Mouse (Mus musculus) embryonic facial prominence, embryonic 11.5 days (tissue): ENCODE data around the gene Sugct. TPM values are rescaled to one million over a fixed set of nuclear protein-coding genes. Genes with fewer than 3 reads are reported as not detected.
A peak's percentile ranks its signal among the peaks of the same experiment; 100 is the strongest.
"Not testable (repeated sequence)": the region's sequence is repeated elsewhere in the genome, so short reads cannot be mapped to it uniquely, and the experiment has no call there.

Source experiments
- ATAC-seq: fragments of 200-750 bp; cut with Nextera tagmentation; replicated peaks from 2 replicates; pipeline ENCODE4 v1.8.0; 2017; ENCODE audit warnings: low read depth; ENCODE audit not compliant: insufficient number of reproducible peaks, low FRiP score, low TSS enrichment
- DNase-seq: peaks from one replicate; pipeline ENCODE4 v3.0.0-alpha.2; 2015; ENCODE audit warnings: low spot score
- H3K27ac ChIP-seq: fragments of 300-500 bp; sonication (generic); replicated peaks from 2 replicates; pipeline ENCODE4 v1.5.1; 2014; ENCODE audit warnings: mild to moderate bottlenecking, low read depth, low read length, control low read depth
- H3K27me3 ChIP-seq: fragments of 300-500 bp; sonication (generic); 2 replicates; pipeline ENCODE4 v1.6.1; 2014; ENCODE audit warnings: mild to moderate bottlenecking, low read length, moderate library complexity, mixed read lengths; ENCODE audit not compliant: control insufficient read depth, insufficient read depth
- H3K36me3 ChIP-seq: fragments of 300-500 bp; sonication (generic); replicated peaks from 2 replicates; pipeline ENCODE4 v1.6.1; 2014; ENCODE audit warnings: low read depth, mild to moderate bottlenecking, low read length, moderate library complexity, mixed read lengths; ENCODE audit not compliant: control insufficient read depth, insufficient read depth
- H3K4me1 ChIP-seq: fragments of 300-500 bp; sonication (generic); 2 replicates; pipeline ENCODE4 v1.6.1; 2014; ENCODE audit warnings: low read length, mixed read lengths; ENCODE audit not compliant: control insufficient read depth, insufficient read depth
- H3K4me2 ChIP-seq: fragments of 300-500 bp; sonication (generic); 2 replicates; pipeline ENCODE4 v1.6.1; 2014; ENCODE audit warnings: low read depth, mild to moderate bottlenecking, control low read depth, low read length, moderate library complexity
- H3K4me3 ChIP-seq: fragments of 300-500 bp; sonication (generic); 2 replicates; pipeline ENCODE4 v1.5.1; 2014; ENCODE audit warnings: low read depth, low read length, control low read depth
- H3K9ac ChIP-seq: fragments of 300-500 bp; sonication (generic); replicated peaks from 2 replicates; pipeline ENCODE4 v1.6.1; 2014; ENCODE audit warnings: mild to moderate bottlenecking, control low read depth, low read length
- H3K9me3 ChIP-seq: fragments of 300-500 bp; sonication (generic); replicated peaks from 2 replicates; pipeline ENCODE4 v1.6.1; 2016; ENCODE audit warnings: mild to moderate bottlenecking, low read length, inconsistent platforms, mixed read lengths; ENCODE audit not compliant: control insufficient read depth
- WGBS: fragments of 180-500 bp; shearing (Covaris S2); extraction: QIAGEN DNeasy Blood & Tissue Kit; methylation state at CpG from one replicate; pipeline ENCODE4 v1.1.7; 2014; 5-methylcytosine and 5-hydroxymethylcytosine counted together
- polyA plus RNA-seq: library from polyadenylated mRNA; unstranded; fragments of >200 nt; fragmentation: Nextera tagmentation; extraction: Ambion mirVana; gene quantifications from 2 replicates; pipeline ENCODE4 v1.2.1, GENCODE M21; 2014

Gene Sugct
- polyA plus RNA-seq, 1 experiment from 2014 or later: 5.2 TPM

DNA sequence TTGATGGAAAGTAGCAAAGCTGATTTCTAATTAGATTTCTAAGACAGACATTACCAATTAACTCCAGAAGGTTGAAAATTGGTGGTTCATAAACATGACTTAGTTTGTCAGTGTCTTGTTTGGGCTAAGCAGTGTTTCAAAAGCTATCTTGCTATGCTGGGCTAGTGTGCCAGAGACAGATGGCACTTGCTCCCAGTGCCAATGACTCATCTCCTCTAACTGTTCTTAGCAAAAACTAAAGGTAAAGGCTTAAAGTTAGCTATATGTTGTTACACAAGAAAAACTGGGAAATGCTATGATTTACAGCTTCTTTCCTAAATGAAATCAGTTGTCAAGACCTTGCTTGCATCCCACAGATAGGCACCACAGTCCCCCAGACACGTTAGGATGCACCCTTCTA, 200.4 kb downstream of the Sugct start:
- Histone ChIP-seq H3K4me2 (no peak overlapping the region), H3K27ac (no peak overlapping the region), H3K9me3 (no peaks in the 10 kb centered on the region), H3K4me1 (no peaks in the 10 kb centered on the region), H3K9ac (no peak overlapping the region), H3K36me3 (no peaks in the 10 kb centered on the region), H3K4me3 (no peak overlapping the region), H3K27me3 (no peaks in the 10 kb centered on the region)
- ATAC-seq (no peak), DNase-seq (no peak)
- WGBS: 60% methylated on average over 1 of the region's 1 CpGs

DNA sequence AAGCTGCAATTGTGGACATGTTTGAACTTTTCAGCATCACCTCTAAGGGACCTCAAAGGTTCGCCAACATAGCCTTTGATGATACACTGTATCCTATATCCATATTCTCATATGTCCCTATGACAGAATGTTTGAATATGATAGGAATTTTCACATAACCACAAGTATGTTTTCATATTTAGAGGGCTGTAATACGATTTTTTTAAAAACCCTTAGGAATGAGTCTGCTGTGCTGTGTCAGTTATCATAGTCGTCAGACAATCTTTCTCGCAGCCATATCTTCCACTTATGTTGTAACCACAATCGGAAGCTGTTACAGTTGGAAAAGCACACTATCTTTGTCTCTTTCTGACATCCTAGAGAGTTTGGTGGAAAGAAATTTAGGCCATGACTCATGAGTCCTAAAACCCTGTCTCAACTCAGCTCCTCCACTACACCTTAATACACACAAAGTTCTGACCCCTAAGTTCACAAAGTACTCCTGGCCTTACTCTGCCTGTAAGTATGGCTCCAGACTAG, 201.2 kb downstream of the Sugct start:
- no peaks in the 10 kb centered on the region for H3K4me1 ChIP-seq
- H3K4me3 ChIP-seq: no peak overlapping the region
- H3K27me3 ChIP-seq: no peaks in the 10 kb centered on the region
- no peaks in the 10 kb centered on the region for H3K36me3 ChIP-seq
- DNase-seq (no peak), ATAC-seq (no peak)
- WGBS: 86% methylated on average over 5 of the region's 5 CpGs
- no peak overlapping the region for H3K27ac ChIP-seq
- no peak overlapping the region for H3K9ac ChIP-seq
- H3K4me2 ChIP-seq: no peak overlapping the region
- H3K9me3 ChIP-seq: no peaks in the 10 kb centered on the region

DNA sequence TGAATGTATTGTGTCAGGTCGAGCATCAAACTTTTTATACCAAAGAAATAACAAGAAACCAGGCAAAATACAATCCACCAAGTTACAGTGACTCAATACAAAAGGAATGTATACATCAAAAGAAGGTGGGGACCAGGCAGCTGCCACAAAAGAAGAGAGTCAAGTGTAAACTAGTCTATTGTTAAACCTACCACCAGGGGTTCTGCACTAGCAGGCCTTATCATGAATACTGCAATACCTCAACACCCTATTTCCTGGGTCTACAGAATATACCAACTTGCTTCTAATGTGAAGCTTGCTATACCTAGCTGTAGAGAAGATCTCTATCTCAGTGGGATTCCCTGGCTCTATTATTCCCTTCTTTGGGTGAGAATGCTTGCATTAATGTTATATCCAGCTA, 237.4 kb downstream of the Sugct start:
- ATAC-seq, H3K4me3 ChIP-seq, H3K4me2 ChIP-seq, H3K9ac ChIP-seq, H3K27me3 ChIP-seq, H3K36me3 ChIP-seq, DNase-seq, H3K27ac ChIP-seq, H3K4me1 ChIP-seq, H3K9me3 ChIP-seq: not testable (repeated sequence)
- 36% methylated on average over 1 of the region's 1 CpGs for WGBS

DNA sequence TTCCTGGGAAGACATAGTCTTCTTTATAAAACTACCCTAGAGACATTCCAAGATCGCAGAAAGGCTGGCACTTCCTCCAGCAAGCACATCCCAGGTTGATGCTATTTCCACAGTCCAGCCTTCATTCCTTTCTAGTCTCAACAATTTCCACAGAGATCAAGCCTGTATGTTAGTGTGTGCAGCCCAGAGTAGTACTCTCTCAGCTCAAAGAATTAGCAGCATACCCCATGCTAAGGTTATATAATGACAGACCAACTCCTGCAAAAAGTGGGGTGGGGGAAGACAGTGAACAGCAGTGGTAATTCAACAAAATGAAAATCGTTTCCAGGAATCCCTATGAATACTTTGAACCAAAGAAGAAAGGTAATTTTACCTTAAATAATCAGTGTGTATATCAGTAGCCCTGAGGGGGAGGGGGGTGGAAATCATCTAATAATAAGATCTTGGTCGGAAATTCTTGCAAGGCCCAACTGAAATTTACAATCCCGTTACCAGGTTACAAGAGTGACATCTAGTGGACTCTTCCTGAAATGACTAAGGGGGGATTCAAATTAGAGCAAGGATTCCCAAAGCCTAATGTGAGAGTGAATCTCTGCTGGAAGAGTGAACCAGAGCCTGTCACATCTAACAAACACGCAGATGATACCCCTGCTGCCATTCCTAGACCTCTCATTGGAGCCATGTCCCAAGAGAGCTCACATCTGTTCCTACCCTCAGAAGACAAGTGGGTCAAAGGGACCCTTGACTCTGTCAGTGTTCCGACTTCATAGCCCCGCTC, 263.0 kb downstream of the Sugct start:
- DNase-seq: peak; percentile 81
- 42% methylated on average over 7 of the region's 7 CpGs for WGBS
- no peaks in the 10 kb centered on the region for H3K4me1 ChIP-seq

DNA sequence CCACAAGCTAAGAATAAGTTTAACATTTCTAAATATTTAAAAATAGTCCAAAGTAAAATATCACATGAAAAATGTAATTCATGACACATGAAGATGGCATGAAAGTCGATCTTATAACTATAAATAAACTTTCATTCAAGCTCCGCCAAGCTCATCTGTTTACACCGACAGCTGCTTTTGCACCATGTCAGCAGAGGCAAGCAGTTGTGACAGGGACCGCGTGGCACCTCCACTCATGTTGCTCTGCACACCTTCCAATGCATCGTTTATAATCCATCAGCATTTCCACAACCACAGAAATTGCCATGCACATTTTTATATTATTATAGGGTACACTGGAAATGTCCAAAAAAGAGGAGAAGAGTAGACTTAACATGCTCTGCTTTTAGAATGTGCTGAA, 273.5 kb downstream of the Sugct start:
- no peak for DNase-seq
- Histone ChIP-seq H3K4me3 (no peak overlapping the region), H3K9ac (no peak overlapping the region), H3K4me1 (no peaks in the 10 kb centered on the region), H3K27me3 (no peaks in the 10 kb centered on the region), H3K27ac (no peak overlapping the region), H3K36me3 (no peaks in the 10 kb centered on the region), H3K4me2 (no peak overlapping the region), H3K9me3 (no peaks in the 10 kb centered on the region)
- 86% methylated on average over 6 of the region's 6 CpGs for WGBS
- no peak for ATAC-seq

More for the DNA sequence above, 263.0 kb downstream of the Sugct start:
- Histone ChIP-seq H3K9me3 (no peaks in the 10 kb centered on the region), H3K4me3 (no peak overlapping the region), H3K36me3 (no peaks in the 10 kb centered on the region), H3K9ac (no peak overlapping the region), H3K4me2 (no peak overlapping the region), H3K27me3 (no peaks in the 10 kb centered on the region), H3K27ac (no peak overlapping the region)
- ATAC-seq: peak; percentile 85

DNA sequence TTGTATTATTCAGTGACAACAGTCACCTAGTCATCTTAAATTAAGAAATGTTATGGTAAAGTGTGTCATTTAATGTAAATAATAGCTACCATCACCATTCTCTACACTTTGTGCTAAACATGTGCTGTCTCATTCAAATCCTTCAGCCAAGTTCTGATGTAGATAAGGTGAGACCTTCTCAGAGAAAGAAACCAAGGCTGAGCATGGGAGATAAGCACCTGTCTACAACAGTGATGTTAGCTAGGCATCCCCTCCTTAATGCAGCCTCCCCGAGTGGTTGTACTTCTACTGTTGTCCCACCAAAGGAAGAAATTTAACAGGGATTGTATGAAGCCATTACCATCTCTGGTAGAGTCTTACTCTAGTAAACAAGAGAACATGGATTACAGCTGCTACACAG, 274.8 kb downstream of the Sugct start:
- H3K36me3 ChIP-seq: no peaks in the 10 kb centered on the region
- H3K4me2 ChIP-seq: no peak overlapping the region
- no peaks in the 10 kb centered on the region for H3K9me3 ChIP-seq
- no peak overlapping the region for H3K9ac ChIP-seq
- DNase-seq: no peak
- WGBS: 83% methylated on average over 1 of the region's 1 CpGs
- no peaks in the 10 kb centered on the region for H3K27me3 ChIP-seq
- no peaks in the 10 kb centered on the region for H3K4me1 ChIP-seq
- H3K4me3 ChIP-seq: no peak overlapping the region
- H3K27ac ChIP-seq: no peak overlapping the region
- ATAC-seq: no peak

DNA sequence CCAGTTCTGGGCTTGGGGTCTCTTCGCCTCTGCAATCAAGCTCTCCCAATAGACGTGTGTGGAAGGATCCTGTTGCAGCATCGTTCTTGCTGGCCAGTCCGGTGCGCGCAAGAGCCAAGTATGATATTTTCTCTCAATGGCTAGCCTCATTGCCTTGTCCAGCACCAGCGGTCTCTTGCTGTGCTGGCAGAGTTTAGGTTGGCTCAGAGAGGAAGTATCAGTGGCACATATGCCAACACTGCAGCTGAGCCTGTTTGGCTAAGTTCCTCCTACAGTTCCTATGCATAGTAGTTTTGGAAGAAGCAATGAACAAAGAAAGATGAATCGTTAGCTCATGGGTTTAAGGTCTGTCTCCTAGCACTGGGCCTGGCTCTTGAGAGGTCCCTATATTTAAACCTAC, 352.5 kb downstream of the Sugct start:
- no peak for DNase-seq
- H3K9ac ChIP-seq: no peak overlapping the region
- H3K27me3 ChIP-seq: no peaks in the 10 kb centered on the region
- H3K9me3 ChIP-seq: no peaks in the 10 kb centered on the region
- H3K4me1 ChIP-seq: no peaks in the 10 kb centered on the region
- no peak overlapping the region for H3K4me3 ChIP-seq
- no peak overlapping the region for H3K27ac ChIP-seq
- H3K36me3 ChIP-seq: no peaks in the 10 kb centered on the region
- no peak overlapping the region for H3K4me2 ChIP-seq
- no peak for ATAC-seq
- 91% methylated on average over 8 of the region's 8 CpGs for WGBS

DNA sequence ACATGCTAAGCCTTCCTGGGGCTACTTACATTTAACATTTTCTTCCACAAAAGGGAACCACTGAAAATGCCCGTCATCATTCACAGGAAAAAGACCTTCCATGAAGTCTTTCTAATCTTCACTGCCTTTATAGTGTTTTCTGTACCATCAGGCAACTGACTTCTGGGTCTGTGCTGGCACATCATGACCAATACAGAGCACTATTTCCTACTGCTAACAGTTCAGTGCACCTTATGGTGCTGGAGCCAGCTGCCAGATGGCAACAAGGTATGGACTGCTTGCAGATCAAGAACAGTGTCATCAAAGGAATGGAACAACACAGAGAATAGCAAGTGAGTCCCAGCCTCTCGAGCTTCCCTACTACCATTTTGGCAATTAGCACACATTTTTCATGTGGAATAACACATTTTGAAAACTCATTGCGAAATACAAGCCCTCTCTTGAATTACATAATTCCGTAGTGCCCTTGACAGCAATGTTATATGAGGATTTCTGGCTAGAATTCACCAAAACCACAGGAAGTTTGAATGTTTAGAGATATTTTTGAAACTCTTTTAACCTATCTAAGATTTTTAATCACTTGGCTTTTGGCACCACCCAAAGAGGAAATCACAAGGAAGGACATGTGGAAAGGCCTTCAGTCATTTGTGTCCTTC, 359.3 kb downstream of the Sugct start:
- DNase-seq (no peak), ATAC-seq (no peak)
- no peaks in the 10 kb centered on the region for H3K9me3 ChIP-seq
- H3K4me3 ChIP-seq: no peak overlapping the region
- no peak overlapping the region for H3K9ac ChIP-seq
- no peak overlapping the region for H3K27ac ChIP-seq
- H3K4me2 ChIP-seq: no peak overlapping the region
- 88% methylated on average over 4 of the region's 4 CpGs for WGBS
- no peaks in the 10 kb centered on the region for H3K27me3 ChIP-seq
- H3K36me3 ChIP-seq: no peaks in the 10 kb centered on the region
- H3K4me1 ChIP-seq: no peaks in the 10 kb centered on the region
